Mouse (Mus musculus) ovary, postnatal 10 days (tissue): ENCODE measurements at regions not wholly inside any gene's neighbourhood (a gene's known extent, or its start where the extent isn't known, plus 50 kb on each side); places are given as distances from the start of the nearest gene placed in this dataset.

ENCODE experiments used
- DNase-seq: peaks from one replicate; pipeline ENCODE4 v3.0.0; 2022; ENCODE audit warnings: low spot score

DNA sequence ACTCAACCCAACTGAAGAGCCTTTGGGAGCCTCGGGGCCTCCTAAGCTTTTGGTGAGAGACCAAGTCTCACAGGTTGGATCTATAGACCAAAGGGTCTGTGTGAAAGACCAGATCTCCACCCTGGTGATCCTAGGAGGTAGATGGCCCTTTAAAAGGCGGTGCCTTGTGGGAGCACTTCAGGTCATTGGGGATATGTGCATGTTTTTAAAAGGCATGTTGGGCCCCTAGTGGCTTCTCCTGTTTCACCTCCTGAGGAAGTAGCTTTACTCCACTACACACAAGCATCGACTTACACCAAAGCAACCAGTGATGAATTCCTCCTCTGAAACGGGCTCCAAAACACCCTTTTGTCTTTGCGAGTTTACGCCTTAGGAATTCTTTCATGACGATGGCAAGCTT is 292.3 kb upstream of the Cdh5 start:
- no peak for DNase-seq

DNA sequence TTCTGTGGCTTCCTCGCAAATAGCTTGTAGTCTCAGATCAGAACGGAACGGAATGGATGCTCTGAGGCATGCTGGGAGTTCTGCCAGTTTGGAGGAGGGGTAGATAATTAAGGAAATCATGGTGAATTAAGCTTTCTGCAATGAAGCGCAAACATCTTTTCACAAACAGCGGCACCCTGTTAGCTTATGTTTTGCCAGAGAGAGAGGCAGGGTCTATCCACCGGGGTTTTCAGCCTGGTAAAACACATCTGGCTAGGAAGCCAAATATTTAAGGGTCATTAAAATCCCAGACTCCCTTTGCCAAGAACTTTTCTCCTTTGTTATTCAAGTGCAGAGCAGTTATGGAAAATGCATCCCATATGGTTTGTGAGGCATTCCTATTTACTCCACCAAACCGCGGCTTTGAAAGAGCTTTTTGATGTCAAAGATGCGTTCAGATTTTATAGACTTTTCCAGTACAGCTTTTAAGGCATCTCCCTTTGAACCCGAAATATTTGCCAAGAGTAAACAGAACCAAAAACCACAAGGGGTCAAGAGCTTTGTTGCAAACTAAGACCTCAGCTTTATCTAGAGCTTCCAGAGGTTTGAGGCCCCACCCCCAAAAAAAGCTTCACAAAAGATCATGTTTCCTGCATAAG is 287.4 kb upstream of the Cdh5 start:
- no peak for DNase-seq

DNA sequence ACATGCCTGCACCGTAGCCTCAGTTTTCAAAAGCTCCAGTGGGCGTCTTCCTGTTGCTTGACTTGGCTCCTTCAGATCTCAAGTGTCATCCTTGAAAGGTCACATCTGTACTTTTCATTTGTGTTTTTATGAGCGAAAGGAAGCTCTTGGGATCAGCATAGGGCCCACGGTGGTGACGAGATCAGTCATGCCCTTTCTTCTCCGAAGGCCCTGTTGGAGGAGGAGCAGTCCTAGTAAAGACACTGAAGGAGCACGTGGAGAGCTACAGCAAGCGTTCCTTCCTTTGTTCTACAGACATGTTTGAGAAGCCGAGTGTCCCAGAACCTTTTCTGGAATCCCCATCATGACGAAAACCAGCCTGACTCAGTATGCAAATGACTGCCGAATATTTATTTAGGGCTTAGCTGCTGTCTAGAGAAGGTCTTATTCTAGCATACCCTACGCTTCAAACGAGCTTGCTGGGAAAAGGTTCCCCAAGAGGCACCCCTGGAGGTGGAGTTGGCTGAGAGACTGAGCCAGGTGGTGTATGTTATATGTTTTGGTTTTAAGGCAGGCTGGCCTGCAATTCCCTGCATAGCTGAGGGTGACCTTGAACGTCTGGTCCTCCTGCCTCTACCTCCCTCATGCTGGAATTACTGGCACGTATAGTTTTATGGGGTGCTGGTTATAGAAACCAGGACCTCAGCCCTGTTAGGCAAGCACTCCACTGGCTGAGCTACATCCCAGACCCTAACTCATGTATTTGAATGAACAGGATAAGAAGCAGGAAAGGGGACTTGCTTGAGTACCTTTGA is 285.1 kb upstream of the Cdh5 start:
- DNase-seq, result no peak

DNA sequence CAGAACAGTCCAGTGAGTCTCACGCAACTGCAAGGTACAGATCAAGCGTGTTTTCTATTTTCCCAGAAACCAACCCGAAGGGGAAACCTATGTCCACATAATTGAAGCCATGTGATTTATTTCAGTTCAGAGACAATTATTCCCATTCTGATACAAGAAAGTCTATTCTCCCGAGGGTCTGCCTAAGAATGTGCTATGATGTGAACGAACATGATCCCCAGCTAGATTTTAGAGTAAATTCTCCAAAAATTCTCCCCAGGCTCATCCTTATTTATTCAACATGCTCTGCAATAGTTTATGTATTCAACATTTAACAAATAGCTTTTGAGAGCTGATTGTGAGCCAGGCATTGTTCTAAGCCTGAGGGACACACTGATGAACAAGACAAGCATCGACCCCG is 277.9 kb upstream of the Cdh5 start:
- DNase-seq, result no peak

DNA sequence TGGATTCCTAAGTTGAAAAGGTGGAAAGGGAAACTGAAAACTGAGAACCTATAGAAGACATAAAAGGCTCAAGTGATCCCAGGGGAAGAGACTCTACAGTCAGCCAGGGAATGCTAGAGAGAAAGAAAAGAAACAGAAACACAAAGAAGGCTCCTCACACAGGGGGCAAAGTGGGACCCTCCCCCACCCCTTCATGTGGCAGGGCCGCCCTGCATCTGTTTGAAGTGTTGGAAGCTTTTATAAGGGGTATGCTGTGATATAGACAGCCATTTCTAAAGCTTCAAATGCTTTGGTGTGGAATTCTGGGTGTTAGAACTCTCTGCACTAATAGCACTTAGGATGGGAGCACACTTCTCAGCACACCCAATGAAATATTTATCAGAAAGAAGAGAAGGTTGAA is 276.7 kb upstream of the Cdh5 start:
- DNase-seq, result no peak

DNA sequence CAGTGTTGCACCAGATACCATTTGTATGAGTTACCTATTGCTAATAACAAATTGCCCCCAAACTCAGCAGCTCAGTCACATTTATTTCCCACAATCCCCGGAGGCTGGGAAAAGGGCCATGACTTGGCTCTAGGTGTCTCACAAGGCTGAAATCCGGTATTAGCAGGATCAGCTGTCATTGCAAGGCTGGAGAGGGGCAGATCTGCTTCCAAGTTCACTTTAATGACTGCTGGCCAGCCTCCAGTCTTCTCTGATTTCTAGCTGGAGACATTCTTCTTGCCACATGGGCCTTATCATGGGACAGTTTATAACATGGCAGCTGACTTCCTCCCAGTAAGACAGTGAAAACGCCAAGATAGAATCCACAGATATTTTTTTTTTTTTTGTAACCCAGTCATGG is 276.1 kb upstream of the Cdh5 start:
- no peak for DNase-seq

DNA sequence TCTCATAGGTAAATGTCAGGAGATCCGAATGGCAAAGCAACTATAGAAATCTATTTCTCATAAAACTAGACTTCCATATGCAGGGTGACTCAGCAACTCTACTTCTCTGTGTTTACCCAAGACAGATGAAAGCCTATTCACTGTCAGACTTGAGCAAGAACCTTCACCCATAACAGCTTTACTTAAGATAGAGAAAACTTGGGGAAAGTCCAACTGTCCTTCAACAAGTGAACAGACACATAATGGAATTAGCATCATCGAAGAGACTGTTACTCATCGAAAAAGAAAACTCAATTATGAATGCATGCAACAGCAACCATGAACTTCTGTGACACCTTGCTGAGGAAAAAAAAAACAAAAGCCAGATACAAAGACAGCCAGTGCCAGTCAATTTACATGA is 271.0 kb upstream of the Cdh5 start:
- no peak for DNase-seq

DNA sequence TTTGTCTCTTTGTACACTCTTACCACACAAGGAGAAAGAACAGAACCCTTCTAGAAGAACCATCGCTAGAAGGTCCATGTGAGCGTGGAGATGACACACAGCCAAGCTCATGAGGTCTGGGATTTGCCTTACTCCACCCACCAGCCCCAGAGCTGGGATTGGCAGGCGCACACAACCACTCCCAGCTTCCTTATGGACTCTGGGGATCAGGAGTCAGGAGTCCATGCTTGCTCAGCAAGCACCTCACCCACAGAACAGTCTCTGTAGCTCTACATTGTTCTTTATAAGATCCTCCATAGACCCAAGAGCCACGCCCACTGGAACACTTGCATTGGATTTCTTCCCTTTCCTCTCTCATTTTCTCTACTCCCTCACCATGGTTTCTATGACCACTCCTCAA is 261.4 kb upstream of the Cdh5 start:
- DNase-seq, result no peak

DNA sequence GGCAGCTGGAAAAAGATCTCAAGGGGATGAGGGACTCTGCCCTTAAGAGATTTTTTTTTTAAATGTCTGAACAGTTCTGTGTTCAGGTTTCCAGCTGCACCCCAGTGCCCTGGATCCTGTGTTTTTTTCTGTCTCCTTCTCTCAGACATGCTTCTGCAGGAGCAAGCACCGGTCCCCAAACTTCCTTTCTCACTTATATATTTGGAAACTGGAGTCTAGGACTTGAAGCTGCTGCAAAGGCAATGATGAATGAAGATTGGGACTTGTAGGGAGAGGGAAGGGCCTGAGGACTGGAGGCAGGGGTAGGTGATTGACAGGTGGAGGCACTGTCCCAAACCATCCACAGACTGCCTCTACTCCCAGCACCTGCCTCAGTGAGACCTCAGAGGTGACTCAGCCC is 255.5 kb upstream of the Cdh5 start:
- no peak for DNase-seq

DNA sequence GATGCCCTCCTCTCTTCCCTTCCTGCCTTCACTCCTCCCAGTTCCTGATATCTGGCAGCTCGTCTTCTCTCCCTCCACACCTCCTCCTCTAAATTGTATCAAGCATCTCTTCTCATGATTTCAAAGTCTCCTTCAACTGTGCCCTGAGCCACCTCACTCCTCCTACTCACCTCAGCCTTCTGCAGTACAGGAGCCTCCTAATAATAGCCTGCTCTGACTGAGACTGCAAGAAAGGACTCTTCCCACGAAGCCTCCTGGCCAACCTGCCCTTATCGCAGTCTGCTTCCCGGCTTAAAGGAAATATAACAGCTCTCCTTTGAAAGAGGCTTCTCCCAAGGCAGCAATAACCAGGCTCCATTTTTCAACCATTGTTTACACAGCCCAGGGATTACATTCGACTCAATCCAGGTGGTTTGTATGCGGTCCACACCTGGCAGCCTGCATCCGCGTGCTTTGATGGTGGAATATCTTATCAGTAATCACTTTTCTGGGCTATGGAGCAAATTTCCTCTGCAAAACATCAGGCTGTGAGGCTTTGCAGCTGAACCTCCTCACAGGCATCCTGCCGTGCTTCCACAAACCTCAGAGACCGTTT is 254.9 kb upstream of the Cdh5 start:
- DNase-seq, result no peak

DNA sequence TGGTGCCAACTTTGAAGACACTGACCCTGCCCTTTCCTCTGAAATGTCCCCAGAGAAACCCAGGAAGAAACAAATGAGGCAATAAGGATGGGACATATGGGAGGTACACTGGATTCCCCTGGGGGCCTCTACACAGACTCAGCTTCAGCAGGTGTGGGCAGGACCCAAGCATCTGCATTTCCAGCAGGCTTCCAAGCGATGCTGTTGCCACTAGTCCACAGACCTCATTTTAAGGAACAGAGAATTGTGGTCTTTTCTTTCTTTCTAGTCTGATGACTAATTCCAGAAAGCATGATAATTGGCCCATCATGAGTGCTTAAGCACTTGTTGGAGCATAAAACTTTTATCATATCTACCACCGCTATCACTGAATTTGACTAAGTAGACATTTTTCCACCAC is 251.6 kb upstream of the Cdh5 start:
- no peak for DNase-seq

DNA sequence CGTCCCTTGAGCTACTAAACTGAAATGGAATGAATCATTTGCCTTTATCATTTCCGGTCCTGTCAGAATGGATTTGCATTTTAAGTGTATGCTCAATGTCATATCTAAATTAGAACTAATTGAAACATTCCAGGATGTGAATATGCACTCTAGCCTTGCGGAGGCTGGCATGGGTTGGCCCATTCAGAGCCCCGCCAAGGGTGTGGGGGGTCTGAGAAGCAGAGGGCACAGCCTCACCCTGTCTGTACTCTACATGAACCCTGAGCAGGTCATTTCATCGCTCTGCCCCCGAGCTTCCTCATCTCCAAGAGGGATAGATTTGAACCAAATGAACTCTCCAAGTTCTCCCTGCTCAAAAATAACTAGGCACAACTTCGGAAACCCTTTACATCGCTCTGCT is 250.1 kb upstream of the Cdh5 start:
- DNase-seq, result no peak

DNA sequence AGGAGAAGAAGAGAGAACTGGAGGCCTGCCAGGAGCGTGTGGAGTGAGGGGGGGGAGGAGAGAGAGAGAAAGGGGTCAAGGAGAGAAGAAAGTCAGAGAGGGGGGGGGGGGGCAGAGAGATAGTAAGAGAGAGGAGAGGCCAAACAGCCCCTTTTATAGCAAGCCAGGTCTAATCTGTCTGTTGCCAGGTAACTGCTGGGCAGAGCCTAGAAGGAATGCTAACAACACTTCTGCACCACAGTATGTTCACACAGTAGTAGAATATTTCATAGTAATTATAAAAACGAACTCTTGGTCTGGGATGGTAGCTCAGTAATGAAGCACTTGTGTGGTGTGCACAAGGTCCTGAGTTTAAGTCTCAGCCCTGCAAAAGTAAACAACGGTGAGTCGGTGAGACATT is 248.4 kb upstream of the Cdh5 start:
- DNase-seq, result no peak

DNA sequence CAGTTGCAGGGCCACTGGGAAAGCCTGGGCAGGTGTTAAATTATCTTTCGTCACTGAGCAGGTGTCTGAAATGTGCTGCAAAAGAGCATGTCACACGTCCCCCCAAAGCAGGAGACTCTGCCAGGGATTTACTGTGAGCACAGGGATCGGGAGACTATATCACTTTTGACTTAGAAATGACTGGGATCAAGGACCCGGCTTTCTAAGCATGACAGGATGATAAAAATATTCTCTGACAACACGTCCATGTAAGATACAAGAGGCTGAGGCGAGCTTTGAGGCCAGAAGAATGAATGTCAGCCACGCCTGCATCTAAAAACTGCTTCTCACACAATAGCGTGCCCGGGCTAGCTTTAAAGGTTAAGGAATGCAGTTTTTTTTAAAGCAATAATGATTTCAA is 246.1 kb upstream of the Cdh5 start:
- DNase-seq, result no peak

DNA sequence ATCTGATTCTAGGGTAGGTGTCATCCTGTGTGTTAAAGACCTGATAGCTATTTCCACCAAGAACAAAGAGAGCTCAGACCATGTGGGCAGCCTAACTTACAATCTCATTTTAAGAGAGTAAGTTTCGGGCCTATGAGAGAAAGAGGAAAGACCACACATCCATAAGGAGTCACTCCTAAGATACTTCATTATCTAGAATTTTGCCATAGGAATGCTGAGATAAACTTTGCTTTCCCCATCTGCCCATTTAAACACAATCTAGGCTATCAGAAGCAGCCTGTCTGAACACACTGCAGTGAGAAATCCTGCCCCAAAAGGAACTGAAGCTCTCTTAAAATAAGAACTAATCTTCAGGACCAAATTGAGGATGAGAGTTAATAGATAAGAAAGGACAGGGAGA is 242.3 kb upstream of the Cdh5 start:
- no peak for DNase-seq

DNA sequence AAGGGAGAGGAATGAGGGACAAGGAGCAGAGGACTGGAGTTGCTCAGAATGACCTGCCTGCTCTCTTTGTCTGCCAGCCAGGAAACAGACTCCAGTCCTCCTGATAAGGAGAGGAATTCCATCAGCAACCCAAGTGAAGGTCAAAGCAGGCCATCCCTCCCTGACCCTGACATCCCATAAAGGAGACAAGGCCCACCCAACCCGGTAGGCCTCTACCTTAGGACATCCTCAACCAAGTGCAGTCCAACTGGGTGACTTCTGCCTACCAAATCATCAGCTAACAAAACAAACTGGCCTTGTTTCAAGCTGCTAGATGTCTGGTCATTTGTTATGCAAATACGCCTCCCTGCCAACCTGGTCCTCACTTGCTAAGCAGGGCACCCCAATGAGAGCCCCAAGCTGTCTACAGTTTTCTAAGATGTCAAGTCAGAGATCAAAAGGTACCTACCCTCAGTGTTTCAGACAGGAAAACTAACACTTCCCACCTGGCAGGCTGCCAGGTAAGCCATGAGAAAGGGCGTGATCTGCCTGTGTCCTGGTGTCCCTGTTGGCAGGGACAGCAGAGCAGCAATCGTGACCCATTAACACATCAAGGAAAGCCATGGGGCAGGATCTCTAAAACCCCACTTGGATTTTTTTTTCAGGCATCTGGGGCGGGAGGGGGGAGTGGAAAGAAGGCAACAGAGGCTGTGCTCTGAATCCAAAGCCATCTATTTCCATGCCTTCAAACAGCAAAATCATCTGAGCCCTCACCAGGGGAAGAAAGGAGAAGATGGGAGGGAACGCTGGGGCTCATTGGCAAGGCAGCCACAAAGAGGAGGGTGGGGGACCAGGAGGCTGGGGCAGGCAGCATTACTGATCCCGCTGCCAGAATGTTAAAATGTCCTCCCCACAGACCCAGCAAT is 227.6 kb upstream of the Cdh5 start:
- DNase-seq, result no peak

DNA sequence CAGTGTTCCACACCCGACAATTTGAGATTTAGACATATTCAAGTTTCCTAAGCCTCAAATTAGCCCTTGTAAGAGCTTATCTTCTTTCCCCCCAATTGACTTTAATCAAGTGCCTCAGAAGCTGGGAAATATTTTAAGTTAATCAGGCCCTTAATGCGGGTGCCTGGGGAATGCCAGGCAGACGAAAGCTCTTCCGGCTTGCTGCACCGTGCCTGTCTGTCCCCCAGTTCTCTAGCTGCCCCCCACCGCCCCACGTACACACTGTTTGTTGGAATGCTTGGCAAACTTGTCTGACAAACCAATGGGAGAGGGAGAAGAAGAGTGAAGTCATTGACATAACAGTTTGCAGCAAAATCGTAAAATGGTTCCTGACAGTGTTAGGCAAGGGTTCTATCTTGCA is 226.9 kb upstream of the Cdh5 start:
- no peak for DNase-seq

DNA sequence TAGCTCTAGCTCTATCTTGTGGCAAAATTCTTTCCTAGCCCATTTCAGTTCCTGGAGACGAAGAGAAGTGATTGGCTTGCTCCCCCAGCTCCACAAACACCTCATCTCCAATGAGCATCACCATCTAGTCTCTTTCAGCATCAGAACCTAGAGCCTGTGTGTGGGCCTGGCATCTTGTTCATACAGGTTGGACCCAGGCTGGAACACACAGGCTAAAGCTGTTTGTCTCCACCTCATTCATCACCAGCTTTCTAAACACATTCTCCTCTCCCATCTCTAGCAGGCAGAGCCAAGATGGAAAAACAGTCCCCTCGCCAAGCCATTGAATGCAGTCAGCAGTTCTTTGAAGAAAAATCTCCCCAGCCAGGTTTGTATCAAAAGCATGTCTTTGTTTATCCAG is 221.9 kb upstream of the Cdh5 start:
- no peak for DNase-seq

DNA sequence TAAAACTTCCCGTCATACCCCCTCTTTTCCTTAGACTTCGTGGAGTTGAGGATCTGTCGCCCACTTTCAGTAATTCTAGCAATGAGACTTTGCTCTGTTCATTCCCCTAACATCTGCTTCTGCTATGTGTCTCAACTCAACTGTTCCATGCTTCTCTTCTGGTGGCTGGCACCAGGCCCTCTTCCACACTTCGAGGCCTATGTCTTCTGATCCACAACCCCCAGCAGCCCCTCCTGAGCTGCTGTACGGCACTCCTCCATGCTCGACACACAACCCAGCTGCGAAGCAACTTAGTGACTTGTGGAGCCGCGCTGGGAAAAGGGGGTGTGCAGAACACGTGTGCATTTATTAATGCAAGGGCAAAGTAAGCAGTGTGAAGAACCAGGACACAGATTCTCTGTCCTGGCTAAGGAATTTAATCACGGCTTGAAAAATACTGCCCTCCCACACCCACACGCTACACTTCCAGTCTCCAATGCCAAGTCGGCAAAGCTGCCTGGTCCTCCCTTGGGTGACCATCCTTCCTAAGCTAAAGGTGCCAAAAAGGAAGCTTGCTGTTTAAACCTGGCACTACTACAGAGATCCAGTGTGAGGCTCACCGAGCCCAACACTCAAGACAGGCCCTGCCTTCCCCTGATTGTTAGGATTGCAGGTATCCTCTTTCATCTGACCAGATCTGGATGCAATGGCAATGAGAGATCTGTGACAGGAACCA is 220.8 kb upstream of the Cdh5 start:
- DNase-seq, result peak; percentile 14

DNA sequence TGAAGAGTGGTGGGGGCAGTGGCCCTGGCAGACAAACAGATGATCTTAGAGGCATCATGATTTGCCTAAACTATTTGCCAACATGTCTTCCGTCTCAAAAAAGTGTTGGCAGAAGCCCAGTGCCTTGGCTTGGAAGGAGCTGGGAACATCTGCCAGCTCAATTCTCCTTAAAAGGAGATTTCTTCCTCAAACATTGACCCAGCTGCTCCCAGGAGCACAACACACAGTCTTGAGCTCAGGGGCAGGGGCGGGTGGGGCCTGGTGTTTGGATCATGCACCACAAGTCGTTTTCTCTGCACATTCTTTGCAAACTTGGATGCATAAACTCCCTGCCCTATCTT is 220.3 kb upstream of the Cdh5 start:
- DNase-seq, result no peak

DNA sequence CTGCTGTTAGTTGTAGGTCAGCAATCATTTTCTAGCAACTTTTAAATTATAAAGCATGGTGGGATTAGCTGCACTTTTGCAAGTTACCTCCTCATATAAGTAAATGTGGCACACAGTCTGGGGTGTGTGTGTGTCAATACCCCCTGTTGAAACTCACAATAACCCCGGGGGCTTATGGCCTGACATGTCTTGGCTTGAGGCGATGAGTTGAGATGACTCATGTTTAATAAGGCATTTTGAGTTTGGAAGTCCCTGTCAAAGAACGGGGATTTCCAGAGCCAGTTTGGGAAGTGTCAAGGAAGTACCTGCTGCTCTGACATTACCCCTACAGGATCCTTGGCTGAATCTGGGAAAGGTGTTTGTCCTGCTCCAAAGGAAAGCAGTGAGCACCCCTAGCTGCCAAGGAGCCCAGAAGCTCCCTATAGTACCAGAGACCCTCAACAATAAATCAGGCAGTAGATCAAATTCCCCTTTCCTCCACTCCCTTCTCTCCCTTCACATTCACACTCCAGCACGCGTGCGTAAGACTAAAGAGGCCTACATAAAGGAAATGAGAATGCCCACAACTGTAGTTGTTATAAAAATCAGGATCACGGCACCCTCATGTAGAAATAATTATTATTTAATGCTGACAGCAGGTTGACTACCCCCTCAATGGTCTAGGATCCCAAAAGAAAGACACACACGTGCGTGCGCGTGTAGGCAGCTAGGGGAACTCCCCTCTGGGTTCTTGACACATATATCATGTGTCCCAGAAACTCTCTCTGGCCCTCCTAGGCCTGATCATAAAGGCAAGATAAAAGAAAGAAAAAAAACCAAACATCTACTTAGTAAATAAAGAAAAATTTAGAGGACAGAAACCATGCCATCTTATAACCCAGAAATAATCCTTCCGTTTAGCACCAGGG is 216.3 kb upstream of the Cdh5 start:
- no peak for DNase-seq
